Mouse (Mus musculus) megakaryocyte, embryonic 14.5 days (primary cell): Measurements from ENCODE around the gene Il23a.

Experiments
- FLI1 ChIP-seq: IDR thresholded peaks from 2 replicates; pipeline ENCODE4 v1.6.1; 2012; ENCODE audit warnings: low read length, inconsistent platforms, mixed read lengths
- GATA1 ChIP-seq: IDR thresholded peaks from 3 replicates; pipeline ENCODE4 v1.6.1; 2012; ENCODE audit warnings: mixed read lengths, low read length, inconsistent platforms, borderline replicate concordance

- TF ChIP-seq GATA1, result no peak
- no peak for TF ChIP-seq FLI1
These were observed at the start of gene Il23a for GRCm38 (mm10) chr10:128298702-128299171.
